Mouse (Mus musculus): ENCODE data around the gene 6030445D17Rik. TPM values are rescaled to one million over a fixed set of nuclear protein-coding genes. Genes with fewer than 3 reads are reported as not detected.

6030445D17Rik gene
- polyA plus RNA-seq, 1 experiment from 2014 or later, result 0.26 TPM

- Histone ChIP-seq H3K9ac (ENCODE audit: low read length) (no peak overlapping the region), H3K4me3 (ENCODE audit: control insufficient read depth in 1 of 2, insufficient read depth in 1 of 2, low read depth in 1 of 2, low read length in 2 of 2) (no peak overlapping the region), H3K4me1 (ENCODE audit: control insufficient read depth in 2 of 2, insufficient read depth in 2 of 2, low read length in 2 of 2) (peaks cover 8 to 12% of the 10 kb centered on the region in 2 experiments; a peak in 3 of 4 replicates), H3K4me2 (ENCODE audit: low read length) (no peak overlapping the region), H3K27ac (replicated peaks in 1 of 2; ENCODE audit: control insufficient read depth in 1 of 2, insufficient read depth in 1 of 2, low read depth in 2 of 2, low read length in 2 of 2) (no peak overlapping the region), H3K27me3 (ENCODE audit: control insufficient read depth, insufficient read depth, low read length) (0 out of 2 replicates have a peak, but pooled peaks cover 4% of the 10 kb centered on the region), H3K9me3 (ENCODE audit: control insufficient read depth, low read length) (no peaks in the 10 kb centered on the region), H3K36me3 (ENCODE audit: control insufficient read depth, insufficient read depth, low read length) (no peaks in the 10 kb centered on the region)
- no peak for ATAC-seq (ENCODE audit: insufficient number of reproducible peaks, insufficient read depth, low FRiP score, low read depth)
- 78% methylated on average over 12 of the region's 12 CpGs for WGBS
These were observed 2.8 kb upstream of the 6030445D17Rik start for GRCm38 (mm10) chr4:136459210-136459609.

GRCm38 (mm10) chr4:136461206-136461605, 844 bp upstream of the 6030445D17Rik start:
- H3K4me1 ChIP-seq (ENCODE audit: control insufficient read depth in 2 of 2, insufficient read depth in 2 of 2, low read length in 2 of 2), result peaks cover 9 to 11% of the 10 kb centered on the region in 2 experiments
- H3K27me3 ChIP-seq (ENCODE audit: control insufficient read depth, insufficient read depth, low read length), result 0 out of 2 replicates have a peak, but pooled peaks cover 4% of the 10 kb centered on the region
- no peaks in the 10 kb centered on the region for H3K36me3 ChIP-seq (ENCODE audit: control insufficient read depth, insufficient read depth, low read length)
- no peak overlapping the region for H3K4me3 ChIP-seq (ENCODE audit: control insufficient read depth in 1 of 2, insufficient read depth in 1 of 2, low read depth in 1 of 2, low read length in 2 of 2)
- no peak overlapping the region for H3K9ac ChIP-seq (ENCODE audit: low read length)
- ATAC-seq (ENCODE audit: insufficient number of reproducible peaks, insufficient read depth, low FRiP score, low read depth), result no peak
- H3K27ac ChIP-seq (replicated peaks in 1 of 2; ENCODE audit: control insufficient read depth in 1 of 2, insufficient read depth in 1 of 2, low read depth in 2 of 2, low read length in 2 of 2), result no peak overlapping the region
- 53% methylated on average over 4 of the region's 4 CpGs for WGBS
- no peaks in the 10 kb centered on the region for H3K9me3 ChIP-seq (ENCODE audit: control insufficient read depth, low read length)
- H3K4me2 ChIP-seq (ENCODE audit: low read length), result no peak overlapping the region

- H3K9me3 ChIP-seq (ENCODE audit: control insufficient read depth, low read length), result no peaks in the 10 kb centered on the region
- ATAC-seq (ENCODE audit: insufficient number of reproducible peaks, insufficient read depth, low FRiP score, low read depth), result no peak
- H3K9ac ChIP-seq (ENCODE audit: low read length), result peak overlapping the region; percentile 80
- H3K4me1 ChIP-seq (ENCODE audit: control insufficient read depth in 2 of 2, insufficient read depth in 2 of 2, low read length in 2 of 2), result peaks cover 12 to 15% of the 10 kb centered on the region in 2 experiments
- H3K27me3 ChIP-seq (ENCODE audit: control insufficient read depth, insufficient read depth, low read length), result 0 out of 2 replicates have a peak, but pooled peaks cover 4% of the 10 kb centered on the region
- WGBS, result 12% methylated on average over 6 of the region's 6 CpGs
- no peaks in the 10 kb centered on the region for H3K36me3 ChIP-seq (ENCODE audit: control insufficient read depth, insufficient read depth, low read length)
- peak overlapping the region; percentile 67 to 72 for H3K4me3 ChIP-seq (ENCODE audit: control insufficient read depth in 1 of 2, insufficient read depth in 1 of 2, low read depth in 1 of 2, low read length in 2 of 2)
- peak overlapping the region; percentile 42 to 73 for H3K27ac ChIP-seq (replicated peaks in 1 of 2; ENCODE audit: control insufficient read depth in 1 of 2, insufficient read depth in 1 of 2, low read depth in 2 of 2, low read length in 2 of 2)
- peak overlapping the region; percentile 89 for H3K4me2 ChIP-seq (ENCODE audit: low read length)
These were observed 327 bp upstream of the 6030445D17Rik start for GRCm38 (mm10) chr4:136461761-136462085.

- H3K27me3 ChIP-seq (ENCODE audit: control insufficient read depth, insufficient read depth, low read length), result 0 out of 2 replicates have a peak, but pooled peaks cover 4% of the 10 kb centered on the region
- H3K9ac ChIP-seq (ENCODE audit: low read length), result peak overlapping the region; percentile 80
- peak overlapping the region; percentile 42 to 73 for H3K27ac ChIP-seq (replicated peaks in 1 of 2; ENCODE audit: control insufficient read depth in 1 of 2, insufficient read depth in 1 of 2, low read depth in 2 of 2, low read length in 2 of 2)
- H3K36me3 ChIP-seq (ENCODE audit: control insufficient read depth, insufficient read depth, low read length), result no peaks in the 10 kb centered on the region
- H3K4me1 ChIP-seq (ENCODE audit: control insufficient read depth in 2 of 2, insufficient read depth in 2 of 2, low read length in 2 of 2), result peaks cover 12 to 18% of the 10 kb centered on the region in 2 experiments
- peak overlapping the region; percentile 67 to 72 for H3K4me3 ChIP-seq (ENCODE audit: control insufficient read depth in 1 of 2, insufficient read depth in 1 of 2, low read depth in 1 of 2, low read length in 2 of 2)
- H3K4me2 ChIP-seq (ENCODE audit: low read length), result peak overlapping the region; percentile 89
- no peaks in the 10 kb centered on the region for H3K9me3 ChIP-seq (ENCODE audit: control insufficient read depth, low read length)
- WGBS, result 2% methylated on average over 8 of the region's 8 CpGs
- ATAC-seq (ENCODE audit: insufficient number of reproducible peaks, insufficient read depth, low FRiP score, low read depth), result peak; percentile 29; the same call in 1 of the 2 replicates
These were observed 759 bp downstream of the 6030445D17Rik start for GRCm38 (mm10) chr4:136462839-136463178.

GRCm38 (mm10) chr4:136463436-136463835, 1.4 kb downstream of the 6030445D17Rik start:
- WGBS, result 37% methylated on average over 9 of the region's 9 CpGs
- no peak overlapping the region; the same call in 1 of the 2 replicates for H3K9ac ChIP-seq (ENCODE audit: low read length)

GRCm38 (mm10) chr4:136466226-136466625, 4.2 kb downstream of the 6030445D17Rik start:
- WGBS, result 20% methylated on average over 4 of the region's 4 CpGs
- Histone ChIP-seq H3K9ac (ENCODE audit: low read length) (peak overlapping the region; percentile 38; the same call in 1 of the 2 replicates), H3K4me1 (ENCODE audit: control insufficient read depth in 2 of 2, insufficient read depth in 2 of 2, low read length in 2 of 2) (peaks cover 15 to 26% of the 10 kb centered on the region in 2 experiments), H3K27me3 (ENCODE audit: control insufficient read depth, insufficient read depth, low read length) (0 out of 2 replicates have a peak, but pooled peaks cover 4% of the 10 kb centered on the region), H3K27ac (replicated peaks in 1 of 2; ENCODE audit: control insufficient read depth in 1 of 2, insufficient read depth in 1 of 2, low read depth in 2 of 2, low read length in 2 of 2) (peak overlapping the region; percentile 53 to 72; a peak in 3 of 4 replicates), H3K4me3 (ENCODE audit: control insufficient read depth in 1 of 2, insufficient read depth in 1 of 2, low read depth in 1 of 2, low read length in 2 of 2) (no peak overlapping the region), H3K9me3 (ENCODE audit: control insufficient read depth, low read length) (no peaks in the 10 kb centered on the region), H3K4me2 (ENCODE audit: low read length) (peak overlapping the region; percentile 29; the same call in 1 of the 2 replicates), H3K36me3 (ENCODE audit: control insufficient read depth, insufficient read depth, low read length) (no peaks in the 10 kb centered on the region)
- no peak for ATAC-seq (ENCODE audit: insufficient number of reproducible peaks, insufficient read depth, low FRiP score, low read depth)

More at GRCm38 (mm10) chr4:136463436-136463835, 1.4 kb downstream of the 6030445D17Rik start:
- Histone ChIP-seq H3K4me1 (ENCODE audit: control insufficient read depth in 2 of 2, insufficient read depth in 2 of 2, low read length in 2 of 2) (peaks cover 12 to 18% of the 10 kb centered on the region in 2 experiments), H3K4me2 (ENCODE audit: low read length) (peak overlapping the region; percentile 89), H3K9me3 (ENCODE audit: control insufficient read depth, low read length) (no peaks in the 10 kb centered on the region), H3K36me3 (ENCODE audit: control insufficient read depth, insufficient read depth, low read length) (no peaks in the 10 kb centered on the region), H3K27ac (replicated peaks in 1 of 2; ENCODE audit: control insufficient read depth in 1 of 2, insufficient read depth in 1 of 2, low read depth in 2 of 2, low read length in 2 of 2) (no peak overlapping the region), H3K27me3 (ENCODE audit: control insufficient read depth, insufficient read depth, low read length) (0 out of 2 replicates have a peak, but pooled peaks cover 4% of the 10 kb centered on the region), H3K4me3 (ENCODE audit: control insufficient read depth in 1 of 2, insufficient read depth in 1 of 2, low read depth in 1 of 2, low read length in 2 of 2) (peak overlapping the region; percentile 67 to 72; a peak in 2 of 4 replicates)
- no peak for ATAC-seq (ENCODE audit: insufficient number of reproducible peaks, insufficient read depth, low FRiP score, low read depth)

GRCm38 (mm10) chr4:136468553-136469327, 6.7 kb downstream of the 6030445D17Rik start:
- H3K4me3 ChIP-seq (ENCODE audit: control insufficient read depth in 1 of 2, insufficient read depth in 1 of 2, low read depth in 1 of 2, low read length in 2 of 2), result peak overlapping the region in 1 of 2 experiments; percentile 97; a peak in 1 of 4 replicates
- peak overlapping the region; percentile 70 for H3K4me2 ChIP-seq (ENCODE audit: low read length)
- H3K27me3 ChIP-seq (ENCODE audit: control insufficient read depth, insufficient read depth, low read length), result no peaks in the 10 kb centered on the region
- no peaks in the 10 kb centered on the region for H3K36me3 ChIP-seq (ENCODE audit: control insufficient read depth, insufficient read depth, low read length)
- ATAC-seq (ENCODE audit: insufficient number of reproducible peaks, insufficient read depth, low FRiP score, low read depth), result no peak
- no peak overlapping the region for H3K9ac ChIP-seq (ENCODE audit: low read length)
- peaks cover 7 to 42% of the 10 kb centered on the region in 2 experiments for H3K4me1 ChIP-seq (ENCODE audit: control insufficient read depth in 2 of 2, insufficient read depth in 2 of 2, low read length in 2 of 2)
- no peaks in the 10 kb centered on the region for H3K9me3 ChIP-seq (ENCODE audit: control insufficient read depth, low read length)
- WGBS, result 80% methylated on average over 14 of the region's 14 CpGs
- 0 out of 4 replicates have a peak overlapping the region, but pooled peaks of 1 of the 2 experiments have one; percentile 99 for H3K27ac ChIP-seq (replicated peaks in 1 of 2; ENCODE audit: control insufficient read depth in 1 of 2, insufficient read depth in 1 of 2, low read depth in 2 of 2, low read length in 2 of 2)
